Mouse (Mus musculus) midbrain, postnatal 0 days (tissue): Measurements from ENCODE around the gene Fyco1. TPM values are rescaled to one million over a fixed set of nuclear protein-coding genes. Genes with fewer than 3 reads are reported as not detected.

Experiments used
- ATAC-seq: fragments of 200-750 bp; cut with Nextera tagmentation; 2 replicates; pipeline ENCODE4 v1.8.0; 2017; ENCODE audit warnings: moderate number of reproducible peaks, mild to moderate bottlenecking, moderate TSS enrichment, moderate library complexity; ENCODE audit not compliant: low FRiP score
- DNase-seq: peaks from one replicate; pipeline ENCODE4 v3.0.0-alpha.2; 2015; ENCODE audit warnings: low spot score
- H3K27ac ChIP-seq: fragments of 300-500 bp; sonication (generic); 2 replicates; pipeline ENCODE4 v1.5.1; 2014; ENCODE audit warnings: low read depth, mild to moderate bottlenecking, low read length, mixed read lengths
- H3K27me3 ChIP-seq: fragments of 300-500 bp; sonication (generic); 2 replicates; pipeline ENCODE4 v1.6.1; 2014; ENCODE audit warnings: low read length, control low read depth, mixed read lengths; ENCODE audit not compliant: insufficient read depth
- H3K36me3 ChIP-seq: fragments of 300-500 bp; sonication (generic); 2 replicates; pipeline ENCODE4 v1.6.1; 2014; ENCODE audit warnings: low read length, control low read depth, mixed read lengths; ENCODE audit not compliant: insufficient read depth
- H3K4me1 ChIP-seq: fragments of 300-500 bp; sonication (generic); 2 replicates; pipeline ENCODE4 v1.6.1; 2014; ENCODE audit warnings: mild to moderate bottlenecking, control low read depth, antibody characterized with exemption, low read length, mixed read lengths; ENCODE audit not compliant: insufficient read depth
- H3K4me2 ChIP-seq: fragments of 300-500 bp; sonication (generic); 2 replicates; pipeline ENCODE4 v1.6.1; 2014; ENCODE audit warnings: low read depth, mild to moderate bottlenecking, low read length, mixed read lengths; ENCODE audit not compliant: poor library complexity, severe bottlenecking
- H3K4me3 ChIP-seq: fragments of 300-500 bp; sonication (generic); 2 replicates; pipeline ENCODE4 v1.5.1; 2014; ENCODE audit warnings: low read depth, mild to moderate bottlenecking, low read length, moderate library complexity
- H3K9ac ChIP-seq: fragments of 300-500 bp; sonication (generic); replicated peaks from 2 replicates; pipeline ENCODE4 v1.6.1; 2014; ENCODE audit warnings: mild to moderate bottlenecking, low read length, moderate library complexity, mixed read lengths; ENCODE audit not compliant: poor library complexity, severe bottlenecking
- H3K9me3 ChIP-seq: fragments of 300-500 bp; sonication (generic); 2 replicates; pipeline ENCODE4 v1.6.1; 2016; ENCODE audit warnings: low read length, control low read depth
- CTCF ChIP-seq: IDR thresholded peaks from 2 replicates; pipeline ENCODE4 v1.5.1; 2016; ENCODE audit warnings: antibody characterized with exemption, mild to moderate bottlenecking
- WGBS: fragments of 180-500 bp; shearing (Covaris S2); extraction: QIAGEN DNeasy Blood & Tissue Kit; methylation state at CpG from one replicate; pipeline ENCODE4 v1.1.7; 2014; 5-methylcytosine and 5-hydroxymethylcytosine counted together
- polyA plus RNA-seq: library from polyadenylated mRNA; unstranded; fragments of >200 nt; fragmentation: Nextera tagmentation; extraction: Ambion mirVana; gene quantifications from 2 replicates; pipeline ENCODE4 v1.2.1, GENCODE M21; 2015
- total RNA-seq: library from RNA; depleted of rRNA; stranded (reverse); fragments of >200 nt; gene quantifications from 2 replicates; pipeline ENCODE4 v1.2.3, GENCODE M21; 2014

Fyco1 gene
- total and polyA plus RNA-seq, 2 experiments from 2014 or later = 9.0 to 11.9 TPM

DNA sequence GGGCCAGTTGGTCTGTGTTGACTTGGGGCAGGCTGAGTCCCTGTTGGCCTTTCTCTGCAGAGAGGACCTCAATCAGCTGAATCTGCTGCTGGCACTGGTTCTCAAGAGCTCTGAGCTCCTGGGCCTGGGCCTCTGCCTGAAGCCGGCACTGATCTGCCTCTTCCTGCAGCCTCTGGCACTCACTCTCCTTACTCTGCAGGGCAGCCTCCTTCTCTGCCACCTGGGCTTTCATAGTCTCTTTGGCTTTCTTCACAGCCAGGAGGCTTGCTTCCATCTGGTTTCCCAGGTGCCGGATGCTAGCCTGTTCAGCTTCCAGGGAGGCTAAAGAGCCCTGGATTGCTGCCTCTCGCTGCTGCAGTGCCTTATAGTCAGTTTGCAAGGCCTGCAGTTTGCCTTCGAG is 22.8 kb downstream of the Fyco1 start:
- WGBS = 90% methylated on average over 4 of the region's 4 CpGs
- DNase-seq (no peak), ATAC-seq (no peak)
- no peaks in the 10 kb centered on the region for H3K27me3 ChIP-seq
- H3K4me3 ChIP-seq = no peak overlapping the region
- no peak overlapping the region for H3K9ac ChIP-seq
- no peak overlapping the region for H3K27ac ChIP-seq
- H3K9me3 ChIP-seq = no peaks in the 10 kb centered on the region
- no peak overlapping the region for H3K4me2 ChIP-seq
- TF ChIP-seq CTCF = no peak
- H3K36me3 ChIP-seq = peaks cover 55% of the 10 kb centered on the region
- H3K4me1 ChIP-seq = no peaks in the 10 kb centered on the region

DNA sequence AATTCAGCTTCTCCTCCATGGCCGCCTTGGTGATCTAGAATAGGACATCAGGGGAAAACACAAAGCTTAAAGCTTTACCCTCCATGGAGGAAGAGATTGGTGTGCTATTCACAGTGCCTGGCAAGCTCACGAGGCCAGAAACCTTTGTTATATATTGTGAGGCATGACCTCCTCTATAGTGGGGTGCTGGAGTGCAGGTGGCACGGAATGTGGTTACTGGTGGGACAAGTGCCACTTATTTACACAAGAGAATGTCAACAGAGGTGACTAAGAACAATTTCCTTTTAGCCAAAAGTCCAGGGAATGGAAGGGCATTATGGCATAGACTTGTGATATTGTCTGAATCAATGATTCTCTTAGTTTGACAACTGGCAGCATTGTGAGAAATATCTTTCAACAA is 25.1 kb downstream of the Fyco1 start:
- no peak for TF ChIP-seq CTCF
- peaks cover 78% of the 10 kb centered on the region for H3K36me3 ChIP-seq

DNA sequence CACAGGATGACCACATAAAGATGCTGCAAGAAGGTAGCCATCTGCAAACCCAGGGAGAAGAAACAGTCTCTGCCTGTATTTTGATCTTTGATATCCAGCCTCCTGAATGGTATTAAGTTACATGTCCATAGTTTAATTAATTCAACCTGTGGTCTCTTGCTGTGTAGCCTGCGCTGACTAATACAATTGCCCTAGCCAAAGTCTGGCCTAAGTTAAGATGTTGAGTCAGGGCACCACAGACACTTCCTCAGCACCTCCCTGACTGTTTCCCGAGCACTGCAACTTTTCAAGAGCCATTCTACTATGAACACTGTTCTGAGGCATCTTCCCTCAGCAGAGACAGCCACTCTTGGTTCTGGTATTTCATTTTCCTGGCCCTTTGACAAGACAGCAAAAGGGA is 33.1 kb downstream of the Fyco1 start:
- peaks cover 56% of the 10 kb centered on the region for H3K36me3 ChIP-seq
- 83% methylated on average over 2 of the region's 2 CpGs for WGBS
- H3K4me3 ChIP-seq = no peak overlapping the region
- no peaks in the 10 kb centered on the region for H3K9me3 ChIP-seq
- no peaks in the 10 kb centered on the region for H3K27me3 ChIP-seq
- ATAC-seq = no peak
- H3K4me2 ChIP-seq = no peak overlapping the region
- H3K4me1 ChIP-seq = no peaks in the 10 kb centered on the region
- no peak overlapping the region for H3K27ac ChIP-seq
- TF ChIP-seq CTCF = no peak
- no peak overlapping the region for H3K9ac ChIP-seq
- no peak for DNase-seq

More for the DNA sequence above, 25.1 kb downstream of the Fyco1 start:
- Histone ChIP-seq H3K27me3 (no peaks in the 10 kb centered on the region), H3K4me1 (no peaks in the 10 kb centered on the region), H3K4me3 (no peak overlapping the region), H3K9me3 (no peaks in the 10 kb centered on the region), H3K9ac (no peak overlapping the region), H3K27ac (no peak overlapping the region), H3K4me2 (no peak overlapping the region)
- 88% methylated on average over 3 of the region's 3 CpGs for WGBS
- no peak for ATAC-seq
- no peak for DNase-seq

DNA sequence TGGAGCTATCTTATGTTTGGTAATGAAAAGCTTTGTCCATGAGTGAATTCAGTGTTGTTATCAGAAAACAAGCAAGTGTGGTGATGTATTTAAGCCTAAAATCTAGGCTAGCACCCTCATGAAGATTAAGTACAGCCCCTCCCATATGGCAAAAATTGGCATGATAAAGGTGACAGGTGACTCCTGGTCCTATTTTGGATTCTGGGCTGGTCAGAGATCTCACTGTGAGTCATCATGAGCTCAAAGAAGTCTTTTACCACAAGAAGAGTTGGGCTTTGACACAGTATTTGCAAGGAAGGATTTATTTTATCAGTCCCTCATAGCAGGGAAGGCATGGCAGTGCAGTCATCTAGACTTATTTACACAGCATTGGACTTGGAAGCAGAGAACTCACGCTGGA is 35.7 kb downstream of the Fyco1 start:
- no peak overlapping the region for H3K4me3 ChIP-seq
- H3K27ac ChIP-seq = no peak overlapping the region
- no peaks in the 10 kb centered on the region for H3K9me3 ChIP-seq
- peaks cover 39% of the 10 kb centered on the region for H3K36me3 ChIP-seq
- H3K27me3 ChIP-seq = no peaks in the 10 kb centered on the region
- H3K4me2 ChIP-seq = no peak overlapping the region
- no peak for DNase-seq
- 87% methylated on average over 1 of the region's 1 CpGs for WGBS
- H3K4me1 ChIP-seq = no peaks in the 10 kb centered on the region
- TF ChIP-seq CTCF = no peak
- ATAC-seq = no peak
- no peak overlapping the region for H3K9ac ChIP-seq

DNA sequence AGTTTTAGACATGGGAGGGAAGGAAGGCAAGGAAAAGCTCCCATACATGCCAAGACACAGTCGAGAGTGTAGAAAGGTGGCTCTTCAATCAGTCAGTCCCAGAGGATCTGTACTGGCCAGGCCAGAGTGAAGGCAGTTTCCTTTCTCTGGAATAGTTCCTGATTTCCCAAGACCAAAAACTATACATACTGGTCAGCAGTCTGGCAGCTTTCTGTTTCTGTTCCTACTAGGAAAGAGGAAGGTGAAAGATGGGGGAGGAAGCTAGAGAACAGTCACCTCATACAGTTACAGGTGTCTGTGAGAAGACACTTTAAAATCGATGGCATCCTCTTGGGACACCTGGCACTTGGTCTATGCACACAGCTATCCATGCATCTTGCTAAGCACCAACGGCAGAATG is 36.3 kb downstream of the Fyco1 start:
- no peak for DNase-seq
- H3K9me3 ChIP-seq = no peaks in the 10 kb centered on the region
- ATAC-seq = no peak
- no peak overlapping the region for H3K9ac ChIP-seq
- WGBS = 94% methylated on average over 3 of the region's 3 CpGs
- H3K27ac ChIP-seq = no peak overlapping the region
- H3K27me3 ChIP-seq = no peaks in the 10 kb centered on the region
- no peak overlapping the region for H3K4me2 ChIP-seq
- no peak overlapping the region for H3K4me3 ChIP-seq
- no peak for TF ChIP-seq CTCF
- no peaks in the 10 kb centered on the region for H3K4me1 ChIP-seq
- H3K36me3 ChIP-seq = peaks cover 42% of the 10 kb centered on the region

DNA sequence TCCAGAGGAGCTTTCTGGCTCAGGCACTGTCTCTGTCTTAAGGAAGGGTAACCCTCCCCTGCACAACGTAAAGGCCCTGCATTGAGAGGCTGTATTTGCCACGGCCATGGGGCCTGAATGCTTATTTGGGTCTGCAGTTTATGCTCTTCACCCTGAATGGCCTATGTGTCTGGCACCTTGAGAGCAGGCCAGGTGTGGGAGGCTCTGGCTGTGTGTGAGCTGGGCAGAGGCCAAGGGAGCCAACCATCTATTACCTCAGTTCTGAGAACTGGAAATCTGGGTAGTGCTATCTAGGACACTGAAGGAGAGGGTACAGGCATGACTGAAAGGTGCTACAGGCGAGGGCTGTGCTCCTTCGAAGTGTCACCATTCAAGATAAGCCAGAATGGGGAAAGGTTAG is 36.9 kb downstream of the Fyco1 start:
- no peak overlapping the region for H3K27ac ChIP-seq

More for the DNA sequence above, 36.9 kb downstream of the Fyco1 start:
- H3K27me3 ChIP-seq = no peaks in the 10 kb centered on the region
- ATAC-seq (no peak), DNase-seq (no peak)
- no peaks in the 10 kb centered on the region for H3K9me3 ChIP-seq
- 87% methylated on average over 4 of the region's 4 CpGs for WGBS
- H3K4me1 ChIP-seq = no peaks in the 10 kb centered on the region
- H3K4me2 ChIP-seq = no peak overlapping the region
- H3K9ac ChIP-seq = no peak overlapping the region
- H3K4me3 ChIP-seq = no peak overlapping the region
- peaks cover 42% of the 10 kb centered on the region for H3K36me3 ChIP-seq
- TF ChIP-seq CTCF = no peak
